Mouse (Mus musculus): ENCODE measurements around the gene Fstl3. TPM values are rescaled to one million over a fixed set of nuclear protein-coding genes. Genes with fewer than 3 reads are reported as not detected.
"Not testable (repeated sequence)": the region's sequence is repeated elsewhere in the genome, so short reads cannot be mapped to it uniquely, and the experiment has no call there.

Gene Fstl3
- polyA plus RNA-seq, 1 experiment = 12.1 TPM

GRCm38 (mm10) chr10:79754856-79755516 lies 22.1 kb upstream of the Fstl3 start, which contains the start of gene Fgf22:
TSS of gene Fgf22 (plus strand) at chr10:79755076.
- TF ChIP-seq CEBPB (IDR thresholded peaks at IDR 0.05; ENCODE audit: low read depth) = no peak
- TF ChIP-seq CTCF (IDR thresholded peaks at IDR 0.05; ENCODE audit: control insufficient read depth, insufficient read depth, insufficient read length) = no peak
- TF ChIP-seq USF1 (IDR thresholded peaks at IDR 0.05; ENCODE audit: low read depth) = no peak
- no peak for TF ChIP-seq MAX (IDR thresholded peaks at IDR 0.05)
- no peak for TF ChIP-seq FOSL1 (IDR thresholded peaks at IDR 0.05; ENCODE audit: insufficient read depth, low read length, poor library complexity, severe bottlenecking)
- TF ChIP-seq MYOG (IDR thresholded peaks at IDR 0.05; ENCODE audit: control insufficient read depth, extremely low read depth, insufficient read length) = no peak
- no peak for TF ChIP-seq MYOD1 (IDR thresholded peaks at IDR 0.05; ENCODE audit: control insufficient read depth, insufficient read length, low read depth)
- Histone ChIP-seq H3K79me2 (ENCODE audit: control insufficient read depth, insufficient read depth) (no peaks in the 10 kb centered on the region), H3ac (ENCODE audit: control insufficient read depth, insufficient read length, low read depth) (no peak within 1 kb of the TSS), H3K79me3 (ENCODE audit: low read depth) (no peaks in the 10 kb centered on the region), H3K36me3 (ENCODE audit: control insufficient read depth, insufficient read depth) (peaks cover 37% of the 10 kb centered on the region), H3K27me3 (ENCODE audit: control insufficient read depth, insufficient read depth, insufficient read length) (no peaks in the 10 kb centered on the region), H3K4me3 (ENCODE audit: insufficient read depth, poor library complexity, severe bottlenecking) (no peak within 1 kb of the TSS)

DNA sequence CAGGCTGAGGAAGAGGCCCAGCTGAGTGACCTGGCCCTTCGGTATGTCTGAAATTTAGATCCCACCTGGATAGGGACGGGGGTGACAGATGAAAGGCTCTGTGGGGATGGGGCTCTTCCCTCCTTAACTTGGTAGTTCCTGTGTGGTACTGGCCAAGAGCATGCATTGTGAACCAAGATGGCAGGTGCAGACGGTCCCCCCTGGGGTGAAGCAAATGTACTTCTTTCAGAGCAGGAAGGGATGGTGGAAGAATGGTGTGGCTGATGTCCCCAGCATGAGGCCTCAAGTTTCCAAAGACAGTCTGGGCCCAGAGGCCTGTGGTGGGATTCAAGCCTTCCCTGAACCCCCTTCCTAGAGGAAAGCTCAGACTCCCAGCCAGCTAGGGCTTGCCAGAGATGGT lies 21.2 kb upstream of the Fstl3 start:
- Histone ChIP-seq H3K36me3 (ENCODE audit: control insufficient read depth, insufficient read depth) (peaks cover 46% of the 10 kb centered on the region), H3K4me3 (ENCODE audit: insufficient read depth, poor library complexity, severe bottlenecking) (no peak overlapping the region), H3K79me2 (ENCODE audit: control insufficient read depth, insufficient read depth) (peaks cover 4% of the 10 kb centered on the region), H3ac (ENCODE audit: control insufficient read depth, insufficient read length, low read depth) (no peak overlapping the region), H3K27me3 (ENCODE audit: control insufficient read depth, insufficient read depth, insufficient read length) (no peaks in the 10 kb centered on the region), H3K79me3 (ENCODE audit: low read depth) (no peaks in the 10 kb centered on the region)
- no peak for TF ChIP-seq USF1 (IDR thresholded peaks at IDR 0.05; ENCODE audit: low read depth)
- no peak for TF ChIP-seq MYOG (IDR thresholded peaks at IDR 0.05; ENCODE audit: control insufficient read depth, extremely low read depth, insufficient read length)
- TF ChIP-seq CTCF (IDR thresholded peaks at IDR 0.05; ENCODE audit: control insufficient read depth, insufficient read depth, insufficient read length) = no peak
- TF ChIP-seq MAX (IDR thresholded peaks at IDR 0.05) = no peak
- TF ChIP-seq MYOD1 (IDR thresholded peaks at IDR 0.05; ENCODE audit: control insufficient read depth, insufficient read length, low read depth) = no peak
- no peak for TF ChIP-seq CEBPB (IDR thresholded peaks at IDR 0.05; ENCODE audit: low read depth)
- no peak for TF ChIP-seq FOSL1 (IDR thresholded peaks at IDR 0.05; ENCODE audit: insufficient read depth, low read length, poor library complexity, severe bottlenecking)

DNA sequence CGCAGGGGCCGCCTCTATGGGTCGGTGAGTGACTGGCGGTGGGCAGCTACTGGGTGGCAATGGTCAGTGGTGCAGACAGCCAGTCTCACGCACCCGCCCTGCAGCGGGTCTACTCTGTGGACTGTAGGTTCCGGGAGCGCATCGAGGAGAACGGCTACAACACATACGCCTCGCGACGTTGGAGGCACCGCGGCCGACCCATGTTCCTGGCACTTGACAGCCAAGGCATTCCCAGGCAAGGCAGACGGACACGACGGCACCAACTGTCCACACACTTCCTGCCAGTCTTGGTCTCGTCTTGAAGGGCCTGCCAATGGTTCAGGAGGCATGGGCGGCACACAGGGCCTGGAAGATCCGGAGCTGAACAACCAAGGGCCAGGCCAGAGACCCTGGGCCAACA lies 20.4 kb upstream of the Fstl3 start:
- peaks cover 54% of the 10 kb centered on the region for H3K36me3 ChIP-seq (ENCODE audit: control insufficient read depth, insufficient read depth)
- no peak overlapping the region for H3K4me3 ChIP-seq (ENCODE audit: insufficient read depth, poor library complexity, severe bottlenecking)
- peaks cover 12% of the 10 kb centered on the region for H3K79me2 ChIP-seq (ENCODE audit: control insufficient read depth, insufficient read depth)
- no peak overlapping the region for H3ac ChIP-seq (ENCODE audit: control insufficient read depth, insufficient read length, low read depth)
- no peak for TF ChIP-seq USF1 (IDR thresholded peaks at IDR 0.05; ENCODE audit: low read depth)
- no peaks in the 10 kb centered on the region for H3K27me3 ChIP-seq (ENCODE audit: control insufficient read depth, insufficient read depth, insufficient read length)
- H3K79me3 ChIP-seq (ENCODE audit: low read depth) = no peaks in the 10 kb centered on the region

DNA sequence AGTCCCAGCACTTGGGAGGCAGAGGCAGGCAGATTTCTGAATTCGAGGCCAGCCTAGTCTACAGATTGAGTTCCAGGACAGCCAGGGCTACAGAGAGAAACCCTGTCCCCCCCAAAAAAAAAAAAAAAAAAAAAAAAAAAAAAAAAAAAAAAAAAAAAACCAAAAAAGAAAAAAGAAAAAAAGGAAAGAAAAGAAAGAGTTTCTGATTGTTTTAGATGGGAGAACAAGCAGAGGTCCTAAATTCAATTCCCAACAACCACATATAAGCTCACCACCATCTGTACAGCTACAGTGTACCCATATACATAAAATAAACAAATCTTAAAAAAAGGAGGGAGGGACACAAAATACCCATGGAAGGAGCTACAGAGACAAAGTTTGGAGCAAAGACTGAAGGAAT lies 17.4 kb upstream of the Fstl3 start:
- Histone ChIP-seq H3K36me3 (ENCODE audit: control insufficient read depth, insufficient read depth) (peaks cover 81% of the 10 kb centered on the region), H3K79me2 (ENCODE audit: control insufficient read depth, insufficient read depth) (peaks cover 42% of the 10 kb centered on the region), H3K79me3 (ENCODE audit: low read depth) (peaks cover 26% of the 10 kb centered on the region)
- not testable (repeated sequence) for H3ac ChIP-seq (ENCODE audit: control insufficient read depth, insufficient read length, low read depth); H3K27me3 ChIP-seq (ENCODE audit: control insufficient read depth, insufficient read depth, insufficient read length); H3K4me3 ChIP-seq (ENCODE audit: insufficient read depth, poor library complexity, severe bottlenecking)

DNA sequence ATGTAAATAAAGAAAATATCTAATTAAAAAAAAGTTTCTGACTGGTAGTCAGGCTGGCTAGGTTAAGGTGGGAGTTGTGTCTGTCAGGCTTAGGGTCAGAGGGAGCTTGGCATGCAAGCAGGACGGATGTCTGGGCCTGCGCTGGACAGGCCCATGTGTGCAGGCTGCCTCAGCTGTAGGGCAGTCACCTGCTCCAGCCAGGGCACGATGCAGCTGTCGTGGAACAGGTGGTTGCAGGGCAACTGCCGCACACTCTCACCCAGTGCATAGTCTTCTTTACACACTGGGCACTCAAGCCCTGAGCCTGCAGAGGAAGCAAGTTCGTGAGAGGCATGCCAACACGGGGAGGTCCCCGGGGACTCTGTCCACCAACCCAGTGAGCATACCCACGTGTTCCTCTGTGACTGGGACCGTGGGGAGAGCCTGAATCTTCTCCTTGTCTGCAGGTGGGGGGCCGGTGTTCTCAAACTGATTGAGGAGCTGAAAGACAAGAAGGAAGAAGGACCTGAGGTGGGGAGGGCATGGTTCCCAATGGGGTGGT lies 16.4 kb upstream of the Fstl3 start:
- no peak overlapping the region for H3ac ChIP-seq (ENCODE audit: control insufficient read depth, insufficient read length, low read depth)
- no peak overlapping the region for H3K4me3 ChIP-seq (ENCODE audit: insufficient read depth, poor library complexity, severe bottlenecking)
- H3K36me3 ChIP-seq (ENCODE audit: control insufficient read depth, insufficient read depth) = peaks cover 87% of the 10 kb centered on the region
- TF ChIP-seq MAX (IDR thresholded peaks at IDR 0.05) = no peak
- no peak for TF ChIP-seq USF1 (IDR thresholded peaks at IDR 0.05; ENCODE audit: low read depth)
- TF ChIP-seq MYOG (IDR thresholded peaks at IDR 0.05; ENCODE audit: control insufficient read depth, extremely low read depth, insufficient read length) = no peak
- TF ChIP-seq CTCF (IDR thresholded peaks at IDR 0.05; ENCODE audit: control insufficient read depth, insufficient read depth, insufficient read length) = no peak
- no peak for TF ChIP-seq FOSL1 (IDR thresholded peaks at IDR 0.05; ENCODE audit: insufficient read depth, low read length, poor library complexity, severe bottlenecking)
- TF ChIP-seq CEBPB (IDR thresholded peaks at IDR 0.05; ENCODE audit: low read depth) = no peak
- no peaks in the 10 kb centered on the region for H3K27me3 ChIP-seq (ENCODE audit: control insufficient read depth, insufficient read depth, insufficient read length)
- peaks cover 36% of the 10 kb centered on the region for H3K79me3 ChIP-seq (ENCODE audit: low read depth)
- H3K79me2 ChIP-seq (ENCODE audit: control insufficient read depth, insufficient read depth) = peaks cover 52% of the 10 kb centered on the region

DNA sequence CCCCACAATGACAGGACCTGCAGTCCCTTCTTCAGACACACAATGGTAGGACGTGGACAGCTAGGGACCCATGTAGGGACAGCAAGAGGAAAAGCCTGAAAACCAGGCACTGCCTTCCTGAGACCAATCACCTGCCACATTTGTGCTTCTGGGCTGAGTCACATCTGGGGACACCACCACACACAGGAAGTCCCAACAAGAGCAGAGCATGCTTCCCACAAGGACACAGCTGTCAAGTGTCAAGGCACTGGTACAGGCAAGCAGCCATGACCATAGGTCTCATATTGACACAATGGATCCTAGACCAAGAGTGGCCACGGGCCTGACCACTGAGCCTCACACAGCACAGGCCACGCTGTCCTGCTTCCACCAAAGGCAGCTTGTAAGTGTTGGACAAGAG lies 14.2 kb upstream of the Fstl3 start:
- Histone ChIP-seq H3K36me3 (ENCODE audit: control insufficient read depth, insufficient read depth) (peaks cover 68% of the 10 kb centered on the region), H3K79me2 (ENCODE audit: control insufficient read depth, insufficient read depth) (peaks cover 63% of the 10 kb centered on the region), H3ac (ENCODE audit: control insufficient read depth, insufficient read length, low read depth) (no peak overlapping the region), H3K79me3 (ENCODE audit: low read depth) (peaks cover 44% of the 10 kb centered on the region), H3K4me3 (ENCODE audit: insufficient read depth, poor library complexity, severe bottlenecking) (no peak overlapping the region), H3K27me3 (ENCODE audit: control insufficient read depth, insufficient read depth, insufficient read length) (no peaks in the 10 kb centered on the region)
- TF ChIP-seq USF1 (IDR thresholded peaks at IDR 0.05; ENCODE audit: low read depth) = no peak
- no peak for TF ChIP-seq MYOD1 (IDR thresholded peaks at IDR 0.05; ENCODE audit: control insufficient read depth, insufficient read length, low read depth)
- no peak for TF ChIP-seq CEBPB (IDR thresholded peaks at IDR 0.05; ENCODE audit: low read depth)
- no peak for TF ChIP-seq MYOG (IDR thresholded peaks at IDR 0.05; ENCODE audit: control insufficient read depth, extremely low read depth, insufficient read length)
- no peak for TF ChIP-seq FOSL1 (IDR thresholded peaks at IDR 0.05; ENCODE audit: insufficient read depth, low read length, poor library complexity, severe bottlenecking)
- no peak for TF ChIP-seq MAX (IDR thresholded peaks at IDR 0.05)
- no peak for TF ChIP-seq CTCF (IDR thresholded peaks at IDR 0.05; ENCODE audit: control insufficient read depth, insufficient read depth, insufficient read length)

Data from C2C12 (cell line).